Mouse (Mus musculus) kidney, postnatal 36 days (tissue): Measurements from ENCODE around the gene Nrl.
A peak's percentile ranks its signal among the peaks of the same experiment; 100 is the strongest.

ENCODE experiments used
- DNase-seq, 2 experiments: peaks; one replicate each; pipeline ENCODE4 v3.0.0; 2021 to 2022; ENCODE audit warnings: mixed read lengths in 2 of 2

Nrl gene

DNA sequence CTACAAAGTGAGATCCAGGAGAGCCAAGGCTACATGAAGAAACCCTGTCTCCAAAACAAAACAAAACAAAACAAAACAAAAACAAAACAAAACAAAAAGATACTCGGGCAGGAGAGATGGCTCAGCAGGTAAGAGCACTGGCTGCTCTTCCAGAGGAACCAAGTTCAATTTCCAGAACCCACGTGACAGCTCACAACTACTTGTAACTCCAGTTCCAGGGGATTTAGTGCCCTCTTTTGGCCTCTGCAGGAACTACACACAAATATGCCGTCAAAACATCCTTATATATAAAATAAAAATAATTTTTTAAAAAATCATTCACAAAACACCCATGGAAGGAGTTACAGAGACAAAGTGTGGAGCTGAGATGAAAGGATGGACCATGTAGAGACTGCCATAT, 3.2 kb upstream of the Nrl start:
- peak; percentile 38 to 65 for DNase-seq

GRCm38 (mm10) chr14:55526674-55527073, 1.9 kb upstream of the Nrl start:
- DNase-seq, result no peak

- no peak for DNase-seq
Measured at GRCm38 (mm10) chr14:55524062-55524461, 719 bp downstream of the Nrl start.

DNA sequence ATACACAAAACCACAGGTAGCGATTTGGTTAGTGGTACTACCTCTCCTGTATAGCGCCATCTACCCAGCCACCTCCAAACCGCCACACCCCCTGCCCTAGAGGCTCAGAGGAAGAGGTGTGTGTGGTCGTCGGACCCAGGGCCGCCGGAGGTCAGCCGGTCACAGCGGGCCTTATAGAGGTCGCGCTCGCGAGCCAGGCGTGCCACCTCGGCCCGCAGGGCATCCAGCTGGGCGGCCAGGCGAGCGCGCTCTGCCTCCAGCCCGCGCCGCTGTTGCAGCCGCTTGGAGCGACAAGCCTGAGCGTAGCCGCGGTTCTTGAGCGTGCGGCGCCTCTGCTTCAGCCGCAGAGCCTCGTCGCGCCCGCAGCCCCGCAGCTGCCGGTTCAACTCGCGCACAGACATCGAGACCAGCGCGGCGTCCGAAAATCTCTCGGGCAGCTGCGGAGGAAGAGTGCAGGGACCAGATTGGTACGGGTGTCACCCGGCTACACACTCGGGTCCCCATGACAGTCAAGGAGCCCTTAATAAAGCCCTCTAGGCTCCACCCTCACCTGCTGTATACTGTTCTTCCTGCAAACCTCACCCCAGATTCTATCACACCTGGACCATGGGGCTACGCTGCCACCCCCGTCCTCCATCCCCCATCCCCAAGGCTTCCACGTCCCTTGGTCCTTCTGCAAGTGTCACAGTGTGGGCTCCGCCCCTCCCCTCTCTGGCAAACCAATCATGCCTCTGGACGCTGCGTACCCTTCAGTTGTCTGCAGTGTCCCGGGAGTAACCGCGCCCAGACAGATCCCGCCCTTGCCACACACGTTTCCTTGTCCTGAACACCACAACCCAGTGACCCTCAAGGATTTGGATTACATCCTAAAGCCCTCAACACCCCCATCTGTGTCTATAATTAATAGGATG, 4.1 kb downstream of the Nrl start:
- DNase-seq, result peak; percentile 6 to 47

GRCm38 (mm10) chr14:55519604-55520003, 5.2 kb downstream of the Nrl start:
- no peak for DNase-seq

DNA sequence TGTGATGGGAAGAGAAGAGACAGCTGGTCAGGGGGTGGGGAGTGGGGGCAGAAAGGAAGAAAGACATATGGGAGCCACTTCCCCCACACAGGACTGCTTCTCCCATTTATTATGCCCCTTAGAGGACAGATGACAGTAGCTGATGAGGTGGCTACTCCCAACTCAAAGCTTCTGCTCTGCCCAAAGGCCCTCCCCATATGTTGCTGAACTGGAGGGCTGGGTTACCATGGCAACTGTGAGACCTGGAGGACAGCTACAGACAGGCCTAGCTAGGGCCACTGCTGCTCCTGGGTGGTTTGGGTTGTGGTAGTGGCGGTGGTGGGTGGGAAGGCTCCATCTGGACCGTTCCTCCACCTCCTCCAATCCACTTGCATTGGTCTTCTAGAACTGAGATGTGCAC, 5.9 kb downstream of the Nrl start:
- no peak for DNase-seq

DNA sequence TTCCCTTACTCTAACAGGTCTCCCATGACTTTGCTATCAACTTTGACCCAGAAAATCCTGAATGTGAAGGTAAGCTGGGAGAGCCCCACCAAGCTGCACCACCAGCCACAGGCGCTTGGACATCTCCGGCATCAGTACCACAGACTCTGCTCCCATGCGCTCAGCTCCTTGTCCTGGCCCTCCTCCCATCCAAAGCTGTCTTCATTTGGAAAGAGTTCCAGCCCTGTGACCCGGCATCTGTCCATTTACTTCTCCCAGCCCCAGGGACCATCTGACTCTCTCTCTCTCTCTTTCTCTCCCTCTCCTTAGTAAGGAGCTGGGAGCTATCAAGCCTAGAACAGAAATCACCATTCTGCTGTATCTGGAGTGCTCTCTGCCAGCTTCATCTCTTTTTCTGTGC, 8.9 kb downstream of the Nrl start:
- DNase-seq, result no peak

DNA sequence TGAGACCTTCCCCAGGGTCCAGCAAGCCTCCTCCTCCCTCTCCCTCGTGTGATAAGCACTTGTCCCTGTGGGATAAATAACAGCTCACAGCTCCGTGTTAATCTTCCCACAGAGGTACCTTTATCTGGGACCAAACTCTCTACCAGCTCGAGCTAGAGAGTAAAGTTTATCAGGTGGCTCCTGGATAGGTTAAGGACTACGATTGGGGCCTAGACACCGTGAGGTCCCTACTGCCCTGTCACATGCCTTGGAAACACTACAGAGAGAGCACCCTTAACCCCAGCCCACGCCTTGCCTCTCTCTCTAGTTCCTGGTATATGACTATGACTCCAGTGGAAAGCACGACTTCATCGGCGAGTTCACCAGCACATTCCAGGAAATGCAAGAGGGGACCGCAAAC, 10.9 kb downstream of the Nrl start:
- no peak for DNase-seq

DNA sequence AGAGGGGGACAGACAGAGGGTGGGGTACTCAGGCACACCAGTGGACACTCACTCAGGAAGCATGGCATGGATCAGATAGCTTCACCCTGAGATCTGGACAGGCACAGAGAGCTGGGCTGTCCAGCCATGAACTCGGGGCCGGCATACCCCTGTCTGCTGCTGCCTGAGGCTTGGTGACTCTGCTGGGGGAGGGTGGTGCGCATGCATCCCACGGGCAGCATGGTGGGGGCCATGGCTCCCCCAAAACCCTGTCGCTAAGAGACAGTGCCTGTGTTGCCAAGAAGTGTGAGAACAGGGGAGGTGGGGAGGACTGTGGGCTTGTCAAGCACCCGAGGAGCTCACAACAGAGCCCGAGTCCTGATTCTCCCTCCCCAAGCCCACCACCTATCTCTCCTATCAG, 13.7 kb downstream of the Nrl start:
- no peak for DNase-seq

DNA sequence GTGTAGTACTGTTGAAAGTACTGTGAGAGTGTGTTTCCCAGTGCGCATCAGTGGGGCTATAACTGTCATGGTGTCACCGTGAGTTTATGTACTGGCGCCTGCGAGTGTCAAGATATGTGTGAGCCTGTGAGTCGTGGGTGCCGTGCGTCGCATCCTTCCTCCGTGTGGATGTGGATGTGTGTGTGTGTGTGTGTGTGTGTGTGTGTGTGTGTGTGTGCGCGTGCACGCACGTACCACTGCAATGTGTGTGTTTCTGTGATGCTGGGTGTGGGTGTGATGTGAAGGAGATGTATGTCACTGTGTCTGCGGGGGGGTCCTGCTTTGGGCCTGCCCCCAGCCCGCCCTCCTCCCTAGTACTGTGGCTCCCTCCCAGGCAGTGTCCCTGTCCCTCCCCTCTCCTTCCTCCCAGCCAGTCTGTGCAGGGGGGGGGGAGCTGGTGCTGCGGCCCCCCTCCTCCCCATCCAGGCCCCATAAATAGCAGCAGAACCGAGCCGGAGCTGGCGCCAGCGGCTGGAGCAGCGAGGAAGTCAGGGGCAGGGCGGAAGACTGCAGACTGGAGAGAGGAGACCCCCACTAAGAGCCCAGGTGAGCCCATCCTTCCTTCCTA, 14.6 kb downstream of the Nrl start, which contains the start of gene Cpne6:
Gene Cpne6, plus strand, starts transcription at position 321 of the 607 bp plus-strand sequence.
- DNase-seq, result no peak

DNA sequence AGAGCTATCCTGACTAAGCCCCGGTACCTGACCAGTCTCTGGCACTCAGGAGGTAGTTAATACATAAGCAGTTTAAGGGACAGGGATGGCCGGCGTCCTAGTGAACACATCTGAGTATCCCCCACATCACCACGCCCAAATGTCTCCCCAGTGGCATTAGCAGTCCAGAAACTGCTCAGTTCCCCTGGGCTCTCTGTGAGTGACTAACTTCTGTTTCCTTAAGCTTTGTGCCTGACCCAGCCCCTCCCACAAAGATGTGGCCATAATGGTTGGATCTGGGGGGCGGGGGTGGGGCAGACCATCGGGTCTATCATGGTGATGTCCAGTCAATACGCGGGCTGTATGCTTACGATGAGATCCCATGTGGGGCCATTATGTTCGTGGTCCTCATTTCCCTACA, 15.2 kb downstream of the Nrl start:
- no peak for DNase-seq

DNA sequence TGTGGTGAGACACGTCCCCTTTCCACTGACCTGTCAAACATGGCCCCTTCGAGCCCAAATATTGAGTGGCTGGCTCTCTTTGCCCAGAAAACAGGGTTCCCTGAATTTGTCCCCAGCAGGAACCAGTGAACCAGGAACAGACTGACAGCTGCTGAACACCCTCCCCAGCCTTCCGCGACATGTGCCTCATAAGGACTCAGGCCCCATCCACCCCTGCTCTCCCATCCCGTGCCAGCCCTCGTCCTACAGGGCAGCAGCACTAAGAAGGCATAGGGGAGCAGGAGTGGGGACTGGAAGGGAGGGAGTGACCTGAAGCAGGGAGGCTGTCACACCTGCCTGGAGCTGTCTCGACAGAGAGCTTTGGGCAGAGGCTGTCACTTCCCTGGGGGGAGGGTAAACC, 17.0 kb downstream of the Nrl start:
- DNase-seq, result no peak

DNA sequence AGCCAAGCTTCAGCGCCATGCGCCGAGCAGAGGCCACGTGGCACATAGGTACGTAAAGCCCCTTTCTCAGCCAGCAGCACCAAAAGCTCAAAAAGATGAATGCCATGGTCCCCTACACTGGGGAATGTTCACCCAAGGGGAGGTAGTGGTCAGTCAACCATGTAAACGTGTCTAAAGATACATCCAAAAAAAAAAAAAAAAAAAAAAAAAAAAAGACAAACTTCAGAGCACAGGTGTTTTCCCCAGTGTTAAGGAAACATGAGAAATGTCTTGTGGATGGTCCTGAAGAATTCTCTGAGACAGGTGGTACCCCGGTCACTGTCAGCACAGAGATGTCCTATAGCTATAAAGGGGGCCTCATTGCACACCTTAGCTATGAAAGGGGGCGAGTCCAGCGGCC, 19.2 kb downstream of the Nrl start:
- no peak for DNase-seq

- peak; percentile 76 to 93 for DNase-seq
Measured at GRCm38 (mm10) chr14:55497449-55497821, 27.3 kb downstream of the Nrl start.

- DNase-seq, result no peak
Measured at GRCm38 (mm10) chr14:55496761-55497448, 27.9 kb downstream of the Nrl start.

DNA sequence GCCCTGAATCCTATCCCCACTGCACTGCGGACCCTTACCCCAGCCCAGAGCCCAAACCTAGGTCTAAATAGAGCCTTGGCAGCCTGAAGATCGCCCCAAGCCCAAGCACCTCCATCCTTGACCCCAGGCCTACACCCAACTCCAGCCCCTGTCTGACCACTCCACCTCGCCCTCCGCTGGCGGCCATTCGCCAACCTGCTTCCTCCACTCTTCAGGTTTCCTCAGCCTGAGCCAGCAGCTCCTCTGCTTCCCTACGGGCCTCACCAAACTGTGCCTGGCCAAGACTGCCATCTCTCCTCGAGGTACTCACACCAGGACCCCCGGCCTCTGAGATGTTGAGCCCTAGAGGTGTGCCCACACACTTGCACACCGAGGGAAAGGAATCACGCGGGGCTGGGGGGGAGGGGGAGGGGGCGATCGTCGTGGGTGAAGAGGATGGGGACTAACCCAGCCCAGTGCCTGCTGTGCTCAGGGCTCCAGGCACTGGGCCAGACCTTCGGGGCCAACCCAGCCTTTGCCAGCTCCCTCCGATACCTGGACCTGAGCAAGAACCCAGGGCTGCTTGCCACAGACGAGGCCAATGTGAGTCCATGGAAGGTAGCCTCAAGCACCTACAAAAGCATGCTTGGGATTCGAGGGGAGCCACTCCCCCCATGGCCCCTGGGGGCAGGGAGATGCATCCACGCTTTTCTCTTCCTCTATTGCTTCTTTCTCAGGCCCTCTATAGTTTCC, 29.1 kb downstream of the Nrl start:
- no peak for DNase-seq

GRCm38 (mm10) chr14:55492103-55492502, 32.7 kb downstream of the Nrl start:
- DNase-seq, result no peak

- peak; percentile 50 to 77 for DNase-seq
Measured at GRCm38 (mm10) chr14:55491291-55491833, 33.4 kb downstream of the Nrl start.

DNA sequence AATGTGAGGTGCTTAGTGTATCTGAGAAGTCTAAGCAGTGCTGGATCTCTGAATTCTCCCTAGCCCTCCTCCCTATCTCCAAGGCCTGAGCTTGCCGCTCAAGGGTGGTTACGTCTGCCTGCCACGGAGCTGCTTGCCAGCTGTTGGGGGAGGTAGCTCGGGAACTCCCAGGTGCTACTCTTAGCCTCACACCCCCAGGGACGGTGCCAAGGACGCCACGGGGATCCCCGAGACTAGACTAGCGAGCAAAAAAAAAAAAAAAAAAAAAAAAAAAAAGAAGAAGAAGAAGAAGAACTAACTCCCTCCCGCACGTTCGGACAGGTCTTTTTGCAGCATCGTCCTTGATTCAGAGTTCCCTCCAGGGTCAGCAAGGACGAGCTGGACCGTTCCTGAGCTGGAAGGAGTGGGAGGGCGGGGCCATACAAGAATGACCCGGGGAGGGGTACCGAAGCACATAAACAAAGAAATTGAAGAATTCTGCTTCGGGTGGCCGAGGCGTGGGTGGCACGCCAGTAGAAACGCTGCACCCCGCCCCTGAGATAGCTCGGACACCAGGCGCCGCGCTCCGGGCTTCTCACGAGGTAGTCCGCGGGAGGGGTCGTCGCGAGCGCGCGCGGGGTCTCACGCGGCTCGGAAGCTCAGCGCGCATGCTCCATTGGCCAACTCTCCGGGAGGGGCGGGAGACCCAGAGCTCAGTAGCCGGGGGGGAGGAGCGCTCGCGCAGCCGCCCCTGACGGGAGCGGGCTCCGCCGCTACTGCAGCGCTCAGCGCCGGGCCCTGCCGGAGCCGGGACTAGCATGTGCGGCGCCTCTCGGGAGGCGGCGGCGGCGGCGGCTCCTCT, 34.2 kb downstream of the Nrl start, which contains the start of gene Carmil3:
Gene Carmil3, plus strand, starts transcription at position 291 of the 841 bp plus-strand sequence.
- peak; percentile 66 to 79 for DNase-seq

- DNase-seq, result no peak
Measured at GRCm38 (mm10) chr14:55486836-55487235, 37.9 kb downstream of the Nrl start.

DNA sequence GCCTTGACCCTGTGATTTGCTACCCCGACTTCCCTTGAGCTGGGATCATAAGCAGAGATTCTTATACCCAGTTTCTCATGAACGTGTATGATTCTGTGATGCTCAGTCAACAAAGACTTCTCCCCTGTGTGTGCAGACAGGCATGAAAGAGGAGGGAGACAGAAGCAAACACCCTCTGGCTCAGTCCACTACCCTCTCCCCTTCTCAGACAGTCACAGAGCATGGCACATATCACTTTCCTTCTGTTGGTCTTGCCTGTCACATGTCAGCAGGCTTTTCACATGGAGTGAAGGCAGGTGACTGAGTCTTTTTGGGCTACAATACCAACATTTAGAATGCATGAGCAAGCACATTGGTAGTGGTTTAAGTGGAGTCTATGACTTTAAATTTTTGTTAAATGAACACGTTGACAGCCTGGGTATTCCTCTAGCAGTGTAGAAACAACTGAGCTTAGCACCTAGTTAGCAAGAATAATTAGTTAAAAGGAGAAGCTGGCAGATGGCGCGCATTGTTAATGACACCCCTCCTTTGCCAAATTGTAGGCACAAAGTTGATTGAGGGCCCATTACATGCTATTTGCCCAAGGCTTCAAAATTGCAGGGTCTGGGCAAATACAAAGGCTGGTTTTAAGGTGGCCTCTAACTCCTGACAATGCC, 40.2 kb downstream of the Nrl start:
- no peak for DNase-seq
